Mouse (Mus musculus): ENCODE data around the gene Tmem91. TPM values are rescaled to one million over a fixed set of nuclear protein-coding genes. Genes with fewer than 3 reads are reported as not detected.
A peak's percentile ranks its signal among the peaks of the same experiment; 100 is the strongest.

Tmem91 gene
- polyA plus RNA-seq, 1 experiment from 2014 or later = 2.4 TPM

GRCm38 (mm10) chr7:25690051-25690450 lies 15.1 kb upstream of the Tmem91 start:
- no peaks in the 10 kb centered on the region for H3K36me3 ChIP-seq
- H3K9me3 ChIP-seq = no peaks in the 10 kb centered on the region
- H3K4me2 ChIP-seq (replicated peaks) = peak overlapping the region; percentile 97
- peaks cover 7% of the 10 kb centered on the region; the same call in 1 of the 2 replicates for H3K27me3 ChIP-seq (replicated peaks)
- H3K4me3 ChIP-seq (replicated peaks) = peak overlapping the region; percentile 70; the same call in 1 of the 2 replicates
- no peak overlapping the region for H3K27ac ChIP-seq
- no peak for ATAC-seq
- 0 out of 2 replicates have a peak overlapping the region, but pooled peaks have one; percentile 76 for H3K9ac ChIP-seq
- H3K4me1 ChIP-seq (replicated peaks) = peaks cover 32% of the 10 kb centered on the region
- WGBS = 61% methylated on average over 5 of the region's 5 CpGs

- H3K4me2 ChIP-seq (replicated peaks) = peak overlapping the region; percentile 97
- no peaks in the 10 kb centered on the region for H3K9me3 ChIP-seq
- peak overlapping the region; percentile 70 for H3K4me3 ChIP-seq (replicated peaks)
- no peaks in the 10 kb centered on the region for H3K36me3 ChIP-seq
- peaks cover 32% of the 10 kb centered on the region for H3K4me1 ChIP-seq (replicated peaks)
- 12% methylated on average over 12 of the region's 12 CpGs for whole genome bisulfite sequencing
- peak overlapping the region; percentile 13; the same call in 1 of the 2 replicates for H3K27ac ChIP-seq
- peaks cover 7% of the 10 kb centered on the region; the same call in 1 of the 2 replicates for H3K27me3 ChIP-seq (replicated peaks)
- peak overlapping the region; percentile 76; the same call in 1 of the 2 replicates for H3K9ac ChIP-seq
- no peak; the same call in 1 of the 2 replicates for ATAC-seq
Measured at GRCm38 (mm10) chr7:25689603-25690021, 14.6 kb upstream of the Tmem91 start.

GRCm38 (mm10) chr7:25688810-25689586 lies 14.0 kb upstream of the Tmem91 start:
- H3K4me1 ChIP-seq (replicated peaks) = peaks cover 32% of the 10 kb centered on the region
- peaks cover 7% of the 10 kb centered on the region; the same call in 1 of the 2 replicates for H3K27me3 ChIP-seq (replicated peaks)
- ATAC-seq = peak; percentile 76
- H3K4me3 ChIP-seq (replicated peaks) = peak overlapping the region; percentile 70
- H3K9me3 ChIP-seq = no peaks in the 10 kb centered on the region
- no peaks in the 10 kb centered on the region for H3K36me3 ChIP-seq
- under 1% methylated on average over 51 of the region's 52 CpGs for WGBS
- H3K9ac ChIP-seq = peak overlapping the region; percentile 76
- peak overlapping the region; percentile 15; the same call in 1 of the 2 replicates for H3K27ac ChIP-seq
- peak overlapping the region; percentile 97 for H3K4me2 ChIP-seq (replicated peaks)

GRCm38 (mm10) chr7:25687811-25688401 lies 12.9 kb upstream of the Tmem91 start:
- under 1% methylated on average over 47 of the region's 47 CpGs for WGBS
- peak overlapping the region; percentile 70 for H3K4me3 ChIP-seq (replicated peaks)

GRCm38 (mm10) chr7:25686680-25687531 lies 11.9 kb upstream of the Tmem91 start, which contains the start of gene Tgfb1:
Gene Tgfb1, plus strand, starts transcription at chr7:25687002.
- no peaks in the 10 kb centered on the region for H3K9me3 ChIP-seq
- H3K4me2 ChIP-seq (replicated peaks) = peak within 1 kb of the TSS; percentile 97
- no peaks in the 10 kb centered on the region for H3K36me3 ChIP-seq
- peaks cover 32% of the 10 kb centered on the region for H3K4me1 ChIP-seq (replicated peaks)
- H3K9ac ChIP-seq = peak within 1 kb of the TSS; percentile 76
- peaks cover 7% of the 10 kb centered on the region; the same call in 1 of the 2 replicates for H3K27me3 ChIP-seq (replicated peaks)
- ATAC-seq = peak; percentile 52
- under 1% methylated on average over 45 of the region's 69 CpGs for WGBS
- peak within 1 kb of the TSS; percentile 70 for H3K4me3 ChIP-seq (replicated peaks)
- peak within 1 kb of the TSS; percentile 85 for H3K27ac ChIP-seq

More at GRCm38 (mm10) chr7:25687811-25688401, 12.9 kb upstream of the Tmem91 start:
- Histone ChIP-seq H3K9me3 (no peaks in the 10 kb centered on the region), H3K4me2 (replicated peaks) (peak overlapping the region; percentile 97), H3K36me3 (no peaks in the 10 kb centered on the region), H3K27me3 (replicated peaks) (peaks cover 7% of the 10 kb centered on the region; the same call in 1 of the 2 replicates), H3K4me1 (replicated peaks) (peaks cover 32% of the 10 kb centered on the region), H3K9ac (peak overlapping the region; percentile 76), H3K27ac (0 out of 2 replicates have a peak overlapping the region, but pooled peaks have one; percentile 85)
- ATAC-seq = no peak; the same call in 1 of the 2 replicates

- Histone ChIP-seq H3K27me3 (replicated peaks) (peaks cover 7% of the 10 kb centered on the region; the same call in 1 of the 2 replicates), H3K4me1 (replicated peaks) (peaks cover 35% of the 10 kb centered on the region), H3K9me3 (no peaks in the 10 kb centered on the region), H3K4me3 (replicated peaks) (peak overlapping the region; percentile 70), H3K4me2 (replicated peaks) (peak overlapping the region; percentile 97), H3K9ac (0 out of 2 replicates have a peak overlapping the region, but pooled peaks have one; percentile 8), H3K36me3 (no peaks in the 10 kb centered on the region), H3K27ac (0 out of 2 replicates have a peak overlapping the region, but pooled peaks have one; percentile 85)
- 74% methylated on average over 21 of the region's 21 CpGs for WGBS
- no peak for ATAC-seq
Measured at GRCm38 (mm10) chr7:25685926-25686470, 11.0 kb upstream of the Tmem91 start.

- WGBS = 86% methylated on average over 6 of the region's 6 CpGs
- Histone ChIP-seq H3K4me1 (replicated peaks) (peaks cover 36% of the 10 kb centered on the region), H3K9me3 (no peaks in the 10 kb centered on the region), H3K9ac (no peak overlapping the region), H3K36me3 (no peaks in the 10 kb centered on the region), H3K27me3 (replicated peaks) (peaks cover 7% of the 10 kb centered on the region; the same call in 1 of the 2 replicates), H3K27ac (no peak overlapping the region), H3K4me3 (replicated peaks) (no peak overlapping the region), H3K4me2 (replicated peaks) (no peak overlapping the region)
- no peak for ATAC-seq
Measured at GRCm38 (mm10) chr7:25684659-25685058, 9.7 kb upstream of the Tmem91 start.

GRCm38 (mm10) chr7:25683474-25684180 lies 8.7 kb upstream of the Tmem91 start:
- Histone ChIP-seq H3K9ac (no peak overlapping the region), H3K4me1 (replicated peaks) (peaks cover 31% of the 10 kb centered on the region), H3K36me3 (no peaks in the 10 kb centered on the region), H3K4me2 (replicated peaks) (no peak overlapping the region), H3K27ac (no peak overlapping the region), H3K27me3 (replicated peaks) (peaks cover 7% of the 10 kb centered on the region; the same call in 1 of the 2 replicates), H3K4me3 (replicated peaks) (no peak overlapping the region), H3K9me3 (no peaks in the 10 kb centered on the region)
- no peak for ATAC-seq
- WGBS = 55% methylated on average over 7 of the region's 7 CpGs

- 60% methylated on average over 15 of the region's 15 CpGs for WGBS
- H3K4me3 ChIP-seq (replicated peaks) = peak overlapping the region; percentile 70
- peak overlapping the region; percentile 70 for H3K4me2 ChIP-seq (replicated peaks)
- peaks cover 14% of the 10 kb centered on the region; the same call in 1 of the 2 replicates for H3K4me1 ChIP-seq (replicated peaks)
- H3K36me3 ChIP-seq = no peaks in the 10 kb centered on the region
- no peaks in the 10 kb centered on the region; the same call in 1 of the 2 replicates for H3K27me3 ChIP-seq (replicated peaks)
- ATAC-seq = no peak; the same call in 1 of the 2 replicates
- no peak overlapping the region for H3K27ac ChIP-seq
- no peaks in the 10 kb centered on the region for H3K9me3 ChIP-seq
- H3K9ac ChIP-seq = no peak overlapping the region
Measured at GRCm38 (mm10) chr7:25681341-25682231, 6.6 kb upstream of the Tmem91 start.
